Mouse (Mus musculus): ENCODE measurements at regions not wholly inside any gene's neighbourhood (a gene's known extent, or its start where the extent isn't known, plus 50 kb on each side); places are given as distances from the start of the nearest gene placed in this dataset.

DNA sequence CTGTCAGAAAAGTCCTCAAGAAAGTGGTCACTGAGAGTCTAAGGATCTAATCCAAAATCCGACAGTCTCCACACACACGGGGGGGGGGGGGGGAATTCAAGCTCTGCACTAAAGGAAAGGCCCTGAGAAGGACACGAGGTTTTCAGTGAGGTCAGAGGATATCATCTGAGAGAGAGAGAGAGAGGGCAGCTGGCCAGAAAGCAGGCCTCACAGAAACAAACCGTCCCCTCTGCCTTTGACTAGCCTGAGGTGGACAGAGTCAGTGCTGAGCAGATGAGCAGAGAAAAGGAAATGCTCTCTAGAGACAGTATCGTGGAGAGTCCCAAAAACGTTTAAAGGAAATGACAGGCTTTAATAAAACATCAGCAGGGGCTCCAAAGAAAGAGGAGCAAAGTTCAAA lies 282.0 kb downstream of the Gm49356 start:
- no peak for DNase-seq

DNA sequence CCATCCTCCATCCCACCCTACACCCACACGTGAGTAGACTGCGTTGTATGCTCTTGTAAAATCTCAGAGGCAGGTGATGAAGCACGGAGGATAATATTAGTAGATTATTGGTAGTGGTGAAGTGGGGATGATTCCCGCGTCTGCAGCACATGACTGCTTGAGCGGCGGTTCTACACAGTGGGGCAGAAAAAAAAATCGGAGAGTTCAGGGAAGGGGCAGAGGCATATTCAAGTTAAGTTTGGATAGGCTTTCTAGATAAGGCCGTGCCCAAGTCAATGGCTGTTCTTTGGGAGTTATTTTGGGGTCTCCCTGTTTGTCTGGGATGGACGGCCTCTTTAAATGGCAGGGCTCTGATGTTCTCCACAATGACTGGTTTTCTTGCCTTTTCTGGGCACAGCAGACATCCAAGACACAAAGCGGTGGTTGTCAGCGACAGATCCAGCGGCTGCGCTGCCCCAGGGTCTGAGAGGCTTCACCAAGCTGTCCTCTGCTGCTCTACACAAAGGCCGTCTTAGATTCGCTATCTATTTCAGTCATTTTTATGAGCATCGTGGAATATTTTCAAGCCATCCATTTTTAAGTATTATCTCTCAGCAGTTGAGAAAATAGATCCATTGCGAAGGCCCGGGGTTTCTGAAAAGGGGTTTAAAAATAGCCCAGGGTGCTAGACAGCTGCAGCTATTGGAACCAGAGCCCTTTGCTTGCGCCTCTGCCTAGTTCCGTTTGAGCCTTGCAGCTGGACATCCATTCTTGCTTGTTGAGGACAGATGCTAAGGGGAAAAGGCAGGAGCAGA lies 284.6 kb downstream of the Gm49356 start:
- DNase-seq = no peak

DNA sequence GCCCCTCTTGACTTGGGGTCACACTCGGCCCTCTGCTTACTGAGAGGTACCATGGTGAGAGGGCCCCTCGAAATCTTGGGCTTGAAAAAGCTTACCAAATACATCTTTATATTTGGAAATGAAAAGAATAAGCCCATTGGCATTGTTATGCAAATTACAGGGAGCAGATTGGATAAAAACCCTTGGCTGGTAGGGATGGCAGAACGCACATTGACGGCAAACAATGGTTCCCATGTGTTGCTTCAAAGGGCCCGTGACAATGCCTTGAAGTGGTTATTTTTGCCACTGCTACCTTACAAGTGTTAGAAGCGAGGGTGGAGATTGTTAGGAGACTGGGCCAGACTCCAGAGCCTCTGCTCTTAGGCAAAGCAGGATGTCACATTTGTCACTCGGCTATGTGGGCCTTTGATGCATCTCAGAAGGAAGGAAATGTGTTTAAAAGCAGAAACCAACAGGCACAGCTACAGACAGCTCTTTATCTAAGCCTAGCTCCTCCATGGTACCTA lies 285.2 kb downstream of the Gm49356 start:
- peak in 1 of 2 experiments; percentile 44 for DNase-seq

DNA sequence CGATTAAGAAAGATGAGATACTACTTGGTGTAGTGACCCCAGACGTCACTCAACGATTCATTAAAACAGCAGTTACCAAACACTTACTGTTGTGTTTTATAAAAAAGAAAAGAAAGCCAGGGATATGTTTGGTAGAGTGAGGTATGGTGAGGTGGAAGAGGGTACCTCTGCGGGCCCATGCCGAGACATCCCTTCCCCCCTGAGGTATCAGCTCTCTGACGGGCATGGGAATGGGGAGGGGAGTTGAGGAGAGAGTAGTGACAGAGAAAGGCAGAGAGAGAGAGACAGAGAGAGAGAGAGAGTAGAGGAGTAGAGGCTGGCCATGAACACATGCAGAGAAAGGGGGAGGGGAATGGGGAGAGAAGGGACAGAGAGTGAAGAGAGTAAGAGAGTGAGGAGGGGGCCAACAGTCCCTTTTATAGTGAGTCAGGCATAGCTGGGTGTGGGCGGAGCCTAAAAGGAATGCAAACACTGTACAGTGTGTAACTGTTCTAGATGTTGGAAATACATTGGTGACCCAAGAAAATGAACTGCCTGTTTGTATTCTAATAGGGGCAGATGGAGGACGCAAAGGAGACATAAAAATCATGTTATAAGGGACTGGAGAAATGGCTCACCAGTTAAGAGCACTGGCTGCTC lies 285.9 kb downstream of the Gm49356 start:
- DNase-seq = no peak

DNA sequence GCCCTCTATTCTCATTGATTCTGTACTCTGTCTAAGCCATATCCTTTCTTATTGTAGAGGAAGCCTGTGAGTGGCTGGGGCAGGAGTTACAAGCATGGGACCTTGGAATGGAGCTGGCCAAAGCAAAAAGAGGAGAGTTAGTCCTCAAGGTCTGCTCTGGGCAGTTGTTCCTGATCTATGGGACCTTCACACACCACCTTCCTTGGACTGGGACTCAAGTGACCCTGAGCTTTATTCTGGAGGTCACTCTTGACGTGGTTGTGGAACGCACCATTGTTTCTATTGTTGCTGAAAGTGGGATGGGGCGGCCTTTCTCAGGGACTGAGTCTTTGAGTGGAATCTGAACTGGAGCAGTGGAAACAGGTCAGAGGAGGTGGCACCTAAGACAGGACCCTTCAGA lies 291.0 kb downstream of the Gm49356 start:
- DNase-seq = no peak

DNA sequence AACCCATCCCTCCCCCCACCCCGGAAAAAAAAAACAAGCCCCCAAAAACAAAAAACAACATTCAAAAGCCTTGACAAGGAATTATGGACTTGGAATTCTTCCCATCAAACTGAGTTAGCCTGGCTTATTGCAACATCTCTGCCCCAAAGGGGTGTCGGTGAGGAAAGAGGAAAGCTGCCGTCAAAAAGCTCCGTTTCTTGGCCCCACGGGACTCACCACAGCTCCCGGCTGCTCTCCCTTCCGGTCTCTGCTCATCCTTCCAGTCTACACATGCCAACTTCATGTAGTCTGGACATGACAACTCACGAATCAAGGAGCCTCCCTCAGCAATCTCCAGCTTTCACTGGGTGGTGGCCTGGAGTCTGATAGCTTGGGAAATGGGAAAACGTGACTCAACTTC lies 295.4 kb downstream of the Gm49356 start:
- no peak for DNase-seq

DNA sequence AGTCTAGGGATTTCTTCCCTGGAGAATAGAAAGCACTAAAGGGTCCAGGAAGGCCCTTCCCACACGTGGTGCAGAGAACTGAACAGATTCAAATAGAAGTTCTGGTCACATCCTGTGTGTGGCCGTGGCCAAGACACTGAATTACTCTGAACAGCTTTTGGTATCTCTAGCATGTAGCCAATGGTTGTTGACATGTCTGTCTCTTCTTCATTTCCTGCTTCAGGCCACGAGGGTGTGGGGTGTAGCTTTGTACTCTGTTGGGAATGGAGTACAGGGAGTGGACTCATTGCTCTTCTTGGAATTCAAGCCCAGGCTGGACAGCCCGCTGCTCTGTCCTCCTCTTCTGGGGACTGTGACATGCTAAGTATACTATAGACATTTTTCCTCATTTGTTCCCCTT lies 298.5 kb downstream of the Gm49356 start:
- no peak for DNase-seq

DNA sequence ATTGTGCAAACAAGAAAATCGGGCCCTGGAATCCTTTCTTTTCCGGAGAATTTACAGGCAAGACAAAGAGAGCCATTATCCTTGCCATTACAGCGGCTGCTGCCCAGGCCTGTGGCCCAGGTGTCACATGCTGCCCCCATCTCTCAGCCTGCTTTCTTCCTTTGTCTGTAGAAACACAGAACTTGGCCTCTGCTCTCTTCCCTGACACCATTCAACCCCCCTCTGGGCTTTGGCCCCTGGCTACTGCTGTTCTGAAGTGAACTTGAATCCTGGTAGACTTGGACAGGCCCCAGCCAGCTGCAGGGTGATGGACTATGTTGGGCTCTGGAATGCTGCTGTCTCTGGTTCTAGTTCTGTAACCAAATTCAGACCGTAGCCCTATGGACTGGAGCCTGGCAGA lies 299.3 kb downstream of the Gm49356 start:
- peak; percentile 62 to 75 for DNase-seq

DNA sequence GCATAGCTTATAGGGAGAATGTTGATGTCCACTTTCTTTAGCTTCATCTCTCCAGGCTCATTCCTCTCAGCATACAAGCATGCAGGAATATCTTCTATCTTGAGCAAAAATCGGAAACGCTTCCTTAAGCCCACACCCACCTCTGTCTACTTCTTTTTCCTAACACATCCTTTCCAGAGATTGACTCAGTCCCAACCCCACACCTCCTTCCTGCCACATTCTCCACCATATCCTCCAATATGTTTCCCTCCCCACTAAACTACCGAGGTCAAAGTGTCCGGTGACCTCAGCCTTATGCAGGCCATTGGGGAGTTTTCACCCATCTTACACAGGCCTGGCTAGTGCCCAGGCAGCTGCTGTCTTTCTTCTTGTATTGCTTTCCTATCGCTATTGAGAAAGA lies 301.4 kb downstream of the Gm49356 start:
- no peak for DNase-seq

DNA sequence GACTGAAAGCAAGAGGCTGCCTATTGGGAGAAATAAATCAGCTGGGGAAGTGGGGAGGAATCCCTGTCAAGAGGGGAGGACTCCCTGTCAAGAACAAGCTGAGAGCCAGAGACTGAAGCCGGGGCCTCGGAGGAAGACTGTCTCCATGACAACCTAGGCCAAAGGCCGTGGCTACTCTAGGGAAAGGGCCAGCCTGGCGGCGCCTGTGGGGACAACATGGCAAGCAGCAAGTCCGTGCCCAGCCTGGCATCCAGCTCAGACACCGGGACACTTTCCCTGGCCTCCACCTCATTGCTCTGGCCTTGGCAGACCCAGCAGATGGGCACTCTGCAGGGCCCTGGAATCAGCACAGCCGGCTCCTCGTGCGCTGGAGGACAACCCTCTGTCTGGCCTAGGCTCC lies 305.3 kb downstream of the Gm49356 start:
- peak; percentile 71 to 76 for DNase-seq

DNA sequence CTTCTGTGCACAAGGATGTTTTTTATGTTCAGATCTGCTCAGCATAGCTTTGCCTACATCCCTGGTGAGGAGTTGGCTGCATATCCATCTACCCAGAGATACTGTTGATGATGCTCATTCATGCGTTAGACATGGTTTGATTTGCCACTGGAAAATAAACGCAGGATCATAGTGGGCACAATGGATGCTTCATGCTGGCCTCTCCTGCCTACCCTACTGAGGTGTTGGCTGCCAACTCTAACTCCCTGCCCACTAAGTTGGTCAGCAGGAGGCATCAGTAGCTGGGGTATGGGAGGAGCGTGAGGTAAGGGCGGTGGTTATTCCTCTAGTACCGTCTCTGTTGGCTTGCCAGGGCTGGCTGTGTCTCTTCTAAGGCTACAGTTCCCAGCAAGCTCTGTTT lies 307.3 kb downstream of the Gm49356 start:
- no peak for DNase-seq

DNA sequence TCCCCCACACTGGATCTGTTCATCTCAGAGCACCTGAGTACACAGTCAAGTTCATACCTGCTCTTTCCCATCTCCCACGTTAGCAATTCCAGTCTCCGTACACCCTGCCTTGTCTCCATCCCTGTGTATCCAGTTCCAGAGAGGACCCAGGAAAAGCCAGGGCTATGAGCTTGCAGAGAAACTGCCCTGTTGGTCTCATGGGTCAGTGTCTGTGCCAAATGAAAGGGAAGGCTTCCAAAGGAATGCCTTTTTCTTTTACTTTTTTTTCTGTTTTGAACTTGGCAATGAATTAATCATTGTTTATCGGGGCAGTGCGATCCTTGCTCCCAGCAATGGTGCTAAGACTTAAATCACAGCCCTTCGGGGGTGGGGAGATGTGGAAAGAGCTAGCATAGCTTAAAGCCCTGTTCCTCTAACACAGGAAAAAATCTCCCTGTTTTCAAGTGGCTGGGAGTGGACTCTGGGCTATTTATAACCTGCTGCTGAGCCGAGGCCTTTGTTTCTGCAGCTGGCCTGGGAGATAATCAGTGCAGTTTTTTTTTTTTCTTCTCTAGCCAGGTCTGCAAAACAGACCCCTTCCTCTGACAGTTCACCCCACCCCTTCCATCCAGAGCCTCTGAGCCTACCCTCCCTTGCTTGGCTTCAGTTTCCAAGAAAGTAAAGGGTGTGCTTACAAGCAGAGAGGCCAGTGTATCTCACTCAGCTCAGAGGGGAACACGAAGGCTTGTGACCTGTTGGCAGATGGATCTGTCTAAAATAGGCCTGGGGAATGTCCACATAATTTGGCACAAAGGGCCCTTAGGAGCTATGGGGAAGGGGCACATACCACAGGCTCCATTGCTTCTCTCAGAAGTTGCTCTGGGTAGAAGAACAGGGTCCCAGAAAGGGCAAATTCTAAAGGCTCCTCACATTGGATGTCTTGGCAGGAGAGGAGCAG lies 308.6 kb downstream of the Gm49356 start:
- peak; percentile 81 to 93 for DNase-seq

DNA sequence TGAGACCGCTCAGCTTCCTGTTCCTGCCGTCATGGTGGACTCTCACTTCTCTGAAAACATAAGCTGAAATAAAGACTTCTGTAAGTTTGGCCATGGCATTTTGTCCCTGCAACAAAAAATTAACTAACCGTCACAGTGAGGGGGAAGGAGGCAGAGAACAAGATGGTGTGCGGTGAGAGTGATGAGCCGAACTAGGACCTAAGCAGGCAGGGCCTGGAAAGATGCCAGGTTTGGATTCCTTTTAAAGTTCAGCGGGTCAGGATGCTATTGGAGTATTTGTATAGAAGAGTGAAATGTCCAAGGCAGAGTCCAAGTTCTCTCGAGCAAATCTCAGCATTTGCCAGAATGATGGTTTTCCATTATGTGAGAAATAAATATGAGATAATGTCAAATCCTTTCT lies 312.3 kb downstream of the Gm49356 start:
- DNase-seq = peak in 1 of 2 experiments; percentile 48

DNA sequence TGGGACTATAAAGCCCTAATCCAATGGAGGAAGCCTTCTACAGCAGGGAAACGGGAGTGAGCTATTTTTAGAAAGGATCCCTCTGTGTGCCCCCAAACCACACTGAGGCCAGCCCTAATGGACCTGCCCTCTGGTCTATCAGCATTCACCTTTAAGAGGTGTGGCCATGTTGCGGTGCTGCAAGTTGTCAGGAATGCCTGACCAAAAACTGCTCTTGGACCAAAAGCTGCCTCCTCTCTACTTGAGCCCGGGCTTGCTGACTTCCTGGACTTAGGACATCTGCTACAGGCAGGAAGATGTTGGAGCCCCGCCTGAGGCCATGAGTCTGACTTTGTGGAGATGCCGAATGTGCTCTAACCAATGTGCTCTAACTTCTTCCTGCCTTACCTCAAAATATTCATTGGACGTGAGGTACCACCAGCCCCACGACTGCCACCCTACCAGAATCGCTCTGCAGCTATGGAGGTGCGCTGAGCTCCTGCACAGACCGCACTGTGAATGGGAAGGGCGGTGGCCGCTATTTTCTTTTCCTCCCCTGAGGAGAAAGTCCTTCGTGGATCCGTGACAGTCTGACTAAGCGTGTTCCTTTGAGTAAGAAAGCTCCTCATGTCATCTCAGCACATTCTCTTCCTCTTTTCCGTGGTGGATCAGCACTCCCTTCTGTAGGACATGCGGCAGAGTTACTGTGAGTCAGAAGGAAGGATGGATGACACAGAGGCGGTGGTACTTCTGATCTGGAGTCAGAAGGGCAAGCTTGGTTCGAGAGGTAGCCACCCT lies 313.0 kb downstream of the Gm49356 start:
- no peak for DNase-seq

DNA sequence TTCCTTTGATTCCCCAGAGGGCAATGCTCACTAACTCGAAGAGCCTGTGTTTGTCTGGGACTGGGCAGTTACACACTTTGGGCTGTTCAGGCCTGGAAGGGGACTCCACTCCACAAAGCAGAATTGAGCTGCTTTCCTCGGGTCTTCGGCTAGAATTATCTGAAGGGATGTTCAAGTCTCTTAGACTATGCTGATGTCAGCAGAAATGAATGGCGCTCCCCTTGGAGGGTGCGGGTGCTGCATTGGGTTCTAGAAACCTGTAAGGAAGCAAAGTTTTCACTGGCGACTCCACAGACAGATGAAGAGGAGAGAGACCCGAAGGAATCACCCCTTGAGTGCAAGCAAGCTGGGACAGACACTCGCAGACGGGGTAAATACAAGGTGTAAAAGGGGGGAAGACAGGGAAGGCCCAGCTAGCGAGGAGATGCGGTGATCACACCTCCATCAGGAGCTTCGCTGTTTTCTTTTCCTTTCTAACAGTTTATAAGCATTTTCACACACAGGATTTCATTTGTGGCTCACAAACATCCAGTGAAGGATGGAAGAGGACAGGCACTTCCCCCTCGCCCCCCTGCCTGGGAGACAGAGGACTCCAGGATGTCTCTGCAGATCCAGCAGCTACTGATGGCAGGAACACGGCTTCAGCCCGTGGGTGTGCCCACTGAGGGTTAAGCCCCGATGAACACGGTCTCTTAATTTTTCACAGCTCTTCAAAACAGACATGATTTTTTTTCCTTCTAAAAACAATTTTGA lies 314.2 kb downstream of the Gm49356 start:
- no peak for DNase-seq

DNA sequence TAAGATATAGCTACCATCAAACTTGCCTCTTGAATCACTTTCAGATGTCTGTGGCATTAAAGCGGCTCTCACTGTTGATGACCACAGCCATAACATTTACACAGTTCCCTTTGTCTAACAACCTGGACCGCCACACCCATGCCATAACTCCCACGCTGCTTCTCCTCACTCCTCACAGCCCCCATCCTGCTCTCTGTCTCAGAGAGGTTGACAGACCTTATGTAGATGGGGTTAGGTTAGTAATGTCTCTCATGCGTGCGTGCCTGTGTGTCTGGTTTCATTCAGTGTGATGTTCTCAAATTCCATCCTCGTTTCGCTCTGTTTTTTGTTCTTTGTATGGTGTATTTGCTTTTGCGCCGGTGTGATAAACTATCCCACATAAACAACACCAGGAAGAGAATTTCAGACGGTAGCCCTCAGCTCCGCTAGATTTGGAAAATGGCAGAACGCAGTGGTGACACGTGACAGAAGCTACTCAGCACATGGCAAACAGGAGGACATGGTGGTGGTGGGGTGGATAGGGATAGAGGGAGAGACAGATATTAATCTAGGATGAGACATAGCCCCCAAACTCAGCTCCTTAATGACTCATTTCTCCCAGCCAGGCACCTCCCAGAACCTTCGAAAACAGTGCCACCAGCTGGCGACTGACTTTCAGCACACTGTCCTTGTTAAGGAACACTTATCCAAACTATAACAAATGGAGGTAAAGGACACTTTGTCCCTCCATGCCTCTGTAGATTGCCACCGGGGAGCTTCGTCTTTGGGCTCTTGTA lies 314.9 kb downstream of the Gm49356 start:
- DNase-seq = peak in 1 of 2 experiments; percentile 61

DNA sequence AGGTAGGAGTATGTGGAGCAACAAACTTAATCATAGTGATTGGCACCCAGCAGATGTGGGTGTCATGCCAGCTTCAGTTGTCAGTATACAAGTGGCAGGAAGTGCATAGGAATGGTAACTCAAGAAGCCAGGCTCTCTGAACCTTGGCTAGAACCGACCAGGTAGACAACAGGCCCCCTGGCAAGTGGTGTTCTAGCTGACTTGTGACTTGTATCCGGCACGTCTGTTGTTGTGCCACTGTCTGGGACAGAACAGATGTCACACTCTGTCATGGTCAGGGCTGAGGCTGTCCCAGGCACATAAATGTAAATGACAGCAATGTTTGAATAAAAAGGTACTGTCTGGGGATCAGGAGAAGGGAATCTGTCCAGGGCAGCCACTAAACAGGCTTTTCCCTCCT lies 316.0 kb downstream of the Gm49356 start:
- DNase-seq = no peak

DNA sequence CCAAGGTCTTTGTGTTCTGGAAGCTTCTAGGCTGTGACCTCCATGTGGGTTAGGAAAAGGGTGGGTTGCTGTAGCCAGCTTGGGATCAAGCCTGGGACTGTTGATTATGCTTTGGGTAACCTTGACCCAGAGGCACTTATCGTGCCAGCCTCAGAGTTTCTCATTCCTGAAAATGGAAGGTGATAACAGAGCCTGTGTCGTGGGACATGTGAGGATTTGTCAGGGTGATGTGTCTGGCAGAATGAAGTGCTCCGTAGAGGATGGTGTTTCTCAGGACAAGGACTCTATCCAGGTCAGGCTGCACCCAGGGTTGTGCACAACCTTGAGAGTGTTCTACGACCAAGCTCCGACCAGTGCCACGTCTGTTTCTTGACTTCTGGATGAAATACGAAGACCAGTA lies 316.4 kb downstream of the Gm49356 start:
- no peak for DNase-seq

DNA sequence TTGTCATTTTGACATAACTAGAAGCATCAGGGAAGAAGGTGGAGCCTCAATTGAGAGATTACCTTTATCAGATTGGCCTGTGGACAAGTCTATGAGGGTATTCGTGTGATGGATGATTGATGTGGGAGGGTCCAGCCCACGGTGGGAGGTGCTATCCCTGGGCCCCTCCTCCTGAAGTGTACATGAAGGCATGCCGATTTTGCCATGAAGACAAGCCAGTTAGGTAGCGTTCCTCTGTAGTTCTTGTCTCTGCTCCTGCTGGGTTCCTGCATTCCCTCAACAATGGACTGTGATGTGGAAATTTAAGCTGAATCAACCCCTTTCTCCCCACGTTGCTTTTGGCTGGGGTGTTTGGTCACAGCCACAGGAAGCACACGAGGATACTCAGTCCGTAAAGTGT lies 317.5 kb downstream of the Gm49356 start:
- no peak for DNase-seq

DNA sequence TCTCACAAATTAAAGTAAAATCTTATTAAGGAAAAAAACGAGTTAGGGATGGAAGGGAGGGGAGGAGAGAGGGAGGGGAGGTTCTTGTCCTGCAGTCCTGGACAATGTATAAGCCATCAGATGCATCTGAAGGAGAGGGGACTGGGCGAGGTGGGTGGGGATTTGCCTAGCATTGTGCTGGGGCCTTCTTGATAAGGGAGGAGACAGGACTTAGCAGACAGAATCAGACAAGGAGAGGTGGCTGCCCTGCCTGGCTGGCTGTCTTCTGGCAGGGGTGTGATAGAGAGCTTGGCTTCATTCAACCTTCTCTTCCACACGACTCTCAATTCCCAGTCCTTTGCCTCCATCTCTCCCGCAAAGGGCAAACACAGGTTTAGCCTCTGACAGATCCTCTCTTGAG lies 318.9 kb downstream of the Gm49356 start:
- DNase-seq = no peak

DNA sequence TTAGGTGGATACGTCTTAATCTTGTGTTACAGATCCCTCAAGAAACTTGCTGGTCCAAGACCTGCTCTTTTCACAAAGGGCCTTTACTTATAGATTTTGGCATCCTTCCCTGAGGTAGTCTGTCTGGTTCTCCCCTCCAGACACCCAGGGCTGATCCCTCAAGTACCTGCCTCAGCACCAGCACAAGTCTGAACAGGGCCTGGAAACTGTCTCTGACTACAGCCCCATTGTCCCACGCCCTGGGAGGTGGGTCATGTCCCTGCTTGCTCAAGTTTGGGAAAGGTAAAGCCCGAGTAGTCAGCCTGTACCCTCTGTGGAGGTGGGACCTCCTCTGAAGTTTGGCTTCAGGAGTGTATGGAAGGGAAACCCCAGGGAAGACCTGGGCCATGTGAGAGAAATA lies 323.3 kb downstream of the Gm49356 start:
- DNase-seq = no peak

All from kidney, adult 8-10 months (tissue).